Mouse (Mus musculus) urinary bladder, adult 2 months (tissue): ENCODE data around the gene Omp. TPM values are rescaled to one million over a fixed set of nuclear protein-coding genes. Genes with fewer than 3 reads are reported as not detected.
"Not testable (repeated sequence)": the region's sequence is repeated elsewhere in the genome, so short reads cannot be mapped to it uniquely, and the experiment has no call there.

ENCODE experiments used
- DNase-seq: peaks from one replicate; pipeline ENCODE4 v3.0.0; 2022; ENCODE audit warnings: low spot score
- polyA plus RNA-seq: library from polyadenylated mRNA; depleted of rRNA; stranded (reverse); fragments of >200 nt; gene quantifications from 2 replicates; pipeline ENCODE4 v1.2.3, GENCODE M21; 2012; rRNA removed

Gene Omp
- 1.7 and 2.2 TPM in 2 replicates for polyA plus RNA-seq

- DNase-seq = no peak
Observed at GRCm38 (mm10) chr7:98145402-98145801, at the start of gene Omp. TSS of gene Omp (minus strand) at chr7:98145502.

- no peak for DNase-seq
Observed at GRCm38 (mm10) chr7:98194026-98194792, 48.9 kb upstream of the Omp start.

DNA sequence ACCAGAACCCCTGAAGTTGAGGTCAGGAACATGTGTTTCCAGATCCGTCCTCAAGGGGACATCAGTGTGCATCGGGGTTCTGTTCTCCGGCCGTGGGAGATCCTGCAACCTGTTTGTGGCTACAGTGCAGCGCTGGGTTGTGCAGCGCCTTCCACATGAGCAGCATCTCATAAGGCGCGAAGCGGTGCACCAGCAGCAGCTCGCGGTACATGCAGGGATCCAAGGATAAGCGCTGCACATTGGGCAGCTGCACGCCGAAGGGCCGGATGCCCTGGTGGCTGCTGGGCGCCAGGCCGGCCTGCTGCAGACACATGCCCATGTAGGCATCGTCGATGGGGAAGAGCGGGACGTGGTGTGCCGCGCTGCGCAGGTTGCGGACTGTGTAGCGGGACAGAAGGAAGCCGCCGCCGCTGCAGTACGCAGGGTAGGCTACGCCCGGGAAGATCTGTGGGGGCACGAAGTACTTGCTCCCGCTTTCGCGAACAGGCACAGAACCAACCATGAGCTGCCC lies 48.3 kb upstream of the Omp start:
- no peak for DNase-seq

DNA sequence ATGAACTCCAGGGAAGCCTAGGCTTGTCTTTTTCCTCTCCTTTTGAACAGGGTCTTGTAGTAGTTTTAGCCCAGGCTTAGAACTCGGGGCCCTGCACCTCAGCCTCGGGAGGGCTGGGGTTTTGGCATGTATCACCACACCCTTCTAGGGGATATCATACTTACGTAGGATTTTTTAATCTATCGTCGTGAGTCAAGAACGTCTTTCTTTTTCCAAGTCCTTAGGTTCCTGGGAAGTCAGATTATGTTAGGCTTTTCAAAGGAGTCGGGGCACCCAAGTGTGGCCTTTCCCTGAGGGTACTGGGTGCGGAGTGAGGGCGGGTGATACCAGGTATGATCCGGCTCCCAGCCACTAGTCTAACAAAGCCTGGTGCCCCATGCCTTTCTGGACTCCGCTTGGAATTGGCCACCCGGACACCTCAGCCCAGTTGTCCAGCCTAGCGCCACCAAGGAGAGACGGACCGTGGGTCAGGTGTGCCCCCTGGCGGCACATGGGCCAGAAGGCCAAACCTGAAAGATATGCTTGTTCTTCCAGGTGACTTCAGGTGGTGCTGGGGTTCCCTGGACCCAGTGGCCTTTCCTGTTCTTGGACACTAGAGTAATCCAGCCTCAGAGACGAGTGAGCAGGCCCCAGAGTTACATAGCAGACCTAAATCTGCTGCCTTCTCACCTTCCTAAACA lies 46.4 kb upstream of the Omp start:
- no peak for DNase-seq

- no peak for DNase-seq
Observed at GRCm38 (mm10) chr7:98190578-98190977, 45.3 kb upstream of the Omp start.

GRCm38 (mm10) chr7:98189745-98190144 lies 44.4 kb upstream of the Omp start:
- no peak for DNase-seq

DNA sequence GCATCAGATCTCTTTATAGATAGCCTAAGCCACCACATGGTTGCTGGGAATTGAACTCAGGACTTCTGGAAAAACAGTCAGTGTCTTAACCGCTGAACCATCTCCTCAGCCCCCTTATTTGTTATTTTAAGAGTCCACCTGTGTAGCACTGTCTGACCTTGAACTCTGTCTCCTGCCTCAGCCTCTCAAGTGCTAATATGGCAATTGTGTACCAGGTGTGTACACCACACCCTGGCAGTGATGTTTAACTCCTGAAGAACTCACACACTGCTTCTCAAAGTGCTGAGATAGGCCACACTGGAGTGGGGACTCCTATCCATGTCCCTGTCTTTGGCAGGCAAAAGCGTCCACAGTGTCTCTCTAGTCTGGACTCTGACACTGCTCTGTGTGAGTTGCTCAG lies 43.4 kb upstream of the Omp start:
- DNase-seq = no peak

GRCm38 (mm10) chr7:98188238-98188637 lies 42.9 kb upstream of the Omp start:
- DNase-seq = no peak

DNA sequence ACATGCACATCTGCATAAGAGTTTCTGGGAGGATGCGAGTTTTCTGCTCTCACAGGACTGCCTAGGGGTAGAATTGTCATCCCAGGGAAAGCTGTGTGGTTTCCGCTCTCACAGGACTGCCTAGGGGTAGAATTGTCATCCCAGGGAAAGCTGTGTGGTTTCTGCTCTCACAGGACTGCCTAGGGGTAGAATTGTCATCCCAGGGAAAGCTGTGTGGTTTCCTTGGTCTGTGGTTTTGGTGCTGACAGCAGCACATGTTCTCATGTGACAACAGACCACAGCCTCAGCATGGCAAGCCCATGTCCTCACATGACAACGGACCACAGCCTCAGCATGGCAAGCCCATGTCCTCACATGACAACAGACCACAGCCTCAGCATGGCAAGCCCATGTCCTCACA lies 42.0 kb upstream of the Omp start:
- DNase-seq = not testable (repeated sequence)

GRCm38 (mm10) chr7:98186637-98187036 lies 41.3 kb upstream of the Omp start:
- no peak for DNase-seq

DNA sequence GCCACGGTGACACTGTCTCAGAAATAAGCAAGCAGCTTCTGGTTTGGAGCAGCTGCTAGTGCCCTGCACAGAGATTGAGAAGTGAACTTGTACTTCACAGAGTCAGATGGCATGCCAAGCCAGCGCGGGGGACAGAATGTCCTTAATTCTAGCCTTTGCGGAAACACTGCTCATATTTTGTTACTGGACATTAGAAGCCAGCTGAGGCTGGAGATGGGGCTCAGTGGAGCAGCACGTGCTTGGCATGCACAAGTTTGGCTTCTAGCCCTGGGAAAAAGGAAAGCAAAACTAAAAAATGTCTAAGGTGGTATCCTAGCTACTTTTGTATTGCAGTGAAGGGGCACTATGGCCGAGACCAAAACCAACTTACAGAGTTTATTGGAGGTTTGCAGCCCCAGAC lies 40.0 kb upstream of the Omp start:
- no peak for DNase-seq

DNA sequence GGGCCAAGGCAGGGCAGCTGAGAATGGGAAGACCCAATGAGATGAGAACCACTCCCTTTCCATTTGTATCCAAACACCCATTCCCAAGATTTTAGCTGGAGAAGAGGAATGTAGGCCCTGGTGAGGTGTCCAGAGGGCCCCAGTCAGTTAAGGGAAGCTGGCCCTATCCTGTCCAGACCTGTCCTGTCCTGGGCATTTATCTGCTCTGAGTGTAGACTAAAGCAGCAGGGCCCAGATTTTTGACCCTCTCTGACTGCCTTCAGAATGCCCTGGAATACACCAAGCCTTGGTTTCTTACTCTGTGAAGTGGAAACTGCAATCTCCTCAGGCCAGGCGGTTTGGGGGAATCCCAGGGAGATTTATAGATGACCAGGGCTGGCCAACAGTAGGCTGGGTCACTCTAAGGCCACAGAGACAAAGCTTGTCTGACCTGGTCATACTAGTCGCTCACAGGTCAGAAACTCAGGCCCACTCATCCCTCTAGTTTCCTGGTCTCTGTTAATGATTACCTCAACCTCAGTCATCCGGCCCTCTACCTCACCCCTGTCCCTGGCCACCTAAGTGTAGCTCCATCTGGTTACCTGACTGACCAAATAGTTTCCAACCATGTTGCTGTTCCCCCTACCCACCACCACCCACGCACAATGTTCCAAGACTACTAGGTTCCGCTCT lies 33.4 kb upstream of the Omp start:
- DNase-seq = no peak

GRCm38 (mm10) chr7:98177929-98178559 lies 32.7 kb upstream of the Omp start, which contains the start of gene Capn5:
TSS of gene Capn5 (minus strand) at chr7:98178274.
- DNase-seq = peak; percentile 63

- DNase-seq = no peak
Observed at GRCm38 (mm10) chr7:98177566-98177928, 32.2 kb upstream of the Omp start.

- DNase-seq = no peak
Observed at GRCm38 (mm10) chr7:98177071-98177485, 31.8 kb upstream of the Omp start.

- no peak for DNase-seq
Observed at GRCm38 (mm10) chr7:98176322-98177070, 31.2 kb upstream of the Omp start.

GRCm38 (mm10) chr7:98174883-98175755 lies 29.8 kb upstream of the Omp start:
- no peak for DNase-seq

- no peak for DNase-seq
Observed at GRCm38 (mm10) chr7:98173408-98173807, 28.1 kb upstream of the Omp start.

- no peak for DNase-seq
Observed at GRCm38 (mm10) chr7:98172661-98173060, 27.4 kb upstream of the Omp start.
